Mouse (Mus musculus) megakaryocyte-erythroid progenitor cell, adult 5-6 weeks (primary cell): ENCODE results near the gene Hoxd8. TPM values are rescaled to one million over a fixed set of nuclear protein-coding genes. Genes with fewer than 3 reads are reported as not detected.

Experiments
- total RNA-seq, 2 experiments: library from RNA; stranded (forward) in 1 of 2; stranded (reverse) in 1 of 2; fragments of 200-1000, 215-1000 nt in 1 of 2; fragments of >200 nt in 1 of 2; fragmentation: Nextera tagmentation in 1 of 2; gene quantifications; 2 replicates each; pipeline ENCODE4 v1.2.3; 2014 to 2017

Gene Hoxd8
- total RNA-seq, 2 experiments from 2014 or later = not detected

Other genes with a start within 250 kb of the Hoxd8 start
- 35.0 and 44.4 TPM in 2 replicates for gene Lnpk, start 125.2 kb upstream of the Hoxd8 start, total RNA-seq (2014; fragmentation: Nextera tagmentation)
- gene Lnpk, start 125.2 kb upstream of the Hoxd8 start, total RNA-seq (2017) = 50.0 and 56.6 TPM in 2 replicates
- not detected in 2 replicates for gene Evx2, start 45.1 kb upstream of the Hoxd8 start, total RNA-seq (2014; fragmentation: Nextera tagmentation)
- not detected in 2 replicates for gene Evx2, start 45.1 kb upstream of the Hoxd8 start, total RNA-seq (2017)
- gene Hoxd13, start 36.3 kb upstream of the Hoxd8 start, total RNA-seq (2014; fragmentation: Nextera tagmentation) = not detected in 2 replicates
- gene Hoxd13, start 36.3 kb upstream of the Hoxd8 start, total RNA-seq (2017) = not detected in 2 replicates
- gene Hoxd12, start 29.6 kb upstream of the Hoxd8 start, total RNA-seq (2014; fragmentation: Nextera tagmentation) = not detected in 2 replicates
- not detected in 2 replicates for gene Hoxd12, start 29.6 kb upstream of the Hoxd8 start, total RNA-seq (2017)
- not detected in 2 replicates for gene Hoxd11, start 25.1 kb upstream of the Hoxd8 start, total RNA-seq (2014; fragmentation: Nextera tagmentation)
- gene Hoxd11, start 25.1 kb upstream of the Hoxd8 start, total RNA-seq (2017) = not detected in 2 replicates
- not detected in 2 replicates for gene Hoxd10, start 12.7 kb upstream of the Hoxd8 start, total RNA-seq (2014; fragmentation: Nextera tagmentation)
- gene Hoxd10, start 12.7 kb upstream of the Hoxd8 start, total RNA-seq (2017) = 0.65 TPM in 1 of 2 replicates, not detected in the other
- not detected in 2 replicates for gene Hoxd9, start 6.9 kb upstream of the Hoxd8 start, total RNA-seq (2014; fragmentation: Nextera tagmentation)
- not detected in 2 replicates for gene Hoxd9, start 6.9 kb upstream of the Hoxd8 start, total RNA-seq (2017)
- gene Hoxd3, start 7.3 kb downstream of the Hoxd8 start, total RNA-seq (2014; fragmentation: Nextera tagmentation) = not detected in 2 replicates
- not detected in 2 replicates for gene Hoxd3, start 7.3 kb downstream of the Hoxd8 start, total RNA-seq (2017)
- not detected in 2 replicates for gene Hoxd4, start 7.3 kb downstream of the Hoxd8 start, total RNA-seq (2014; fragmentation: Nextera tagmentation)
- not detected in 2 replicates for gene Hoxd4, start 7.3 kb downstream of the Hoxd8 start, total RNA-seq (2017)
- not detected in 2 replicates for gene Gm28230, start 22.1 kb downstream of the Hoxd8 start, total RNA-seq (2014; fragmentation: Nextera tagmentation)
- not detected in 2 replicates for gene Gm28230, start 22.1 kb downstream of the Hoxd8 start, total RNA-seq (2017)
- gene Hoxd1, start 58.4 kb downstream of the Hoxd8 start, total RNA-seq (2014; fragmentation: Nextera tagmentation) = not detected in 2 replicates
- gene Hoxd1, start 58.4 kb downstream of the Hoxd8 start, total RNA-seq (2017) = not detected in 2 replicates
- 71.8 and 72.1 TPM in 2 replicates for gene Mtx2, start 121.2 kb downstream of the Hoxd8 start, total RNA-seq (2014; fragmentation: Nextera tagmentation)
- 50.6 and 51.1 TPM in 2 replicates for gene Mtx2, start 121.2 kb downstream of the Hoxd8 start, total RNA-seq (2017)